ENCODE assay signal across 1 mouse cellular context in the genomic region with DNA sequence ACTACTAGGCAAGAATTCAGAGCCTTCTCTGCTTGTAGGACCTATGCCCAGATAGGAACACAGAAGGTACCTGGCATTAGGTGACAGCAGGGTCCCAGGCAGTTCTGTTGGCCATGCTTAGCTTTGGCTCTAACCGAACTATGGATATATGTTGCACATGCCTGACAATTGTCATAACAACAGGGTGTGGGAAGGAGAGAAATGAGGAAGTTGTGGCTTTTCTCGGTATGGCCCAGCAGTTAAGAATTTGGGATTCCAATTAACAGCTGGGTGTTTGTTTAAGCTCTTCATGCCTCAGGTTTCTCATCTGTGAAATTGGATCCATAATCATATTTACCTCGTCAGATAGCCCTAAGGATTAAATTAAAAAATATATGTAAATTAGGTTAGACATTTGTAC.
TF ChIP-seq lines count a peak whose summit lies in the region.

No protein-coding gene starts in this region.

TF ChIP-seq in MEL, 35 proteins besides CTCF, POLR2A, EP300 and RAD21 (continued from another document):
- peak; percentile 77 for TF ChIP-seq TCF12 (IDR thresholded peaks at IDR 0.05; ENCODE audit: low read depth, low read length)
- TF ChIP-seq USF2 (IDR thresholded peaks at IDR 0.05; ENCODE audit: borderline replicate concordance in 1 of 2, insufficient read depth in 1 of 2, low read depth in 1 of 2, low read length in 2 of 2) = no peak
- TF ChIP-seq TAL1 (IDR thresholded peaks at IDR 0.05; ENCODE audit: low read length) = peak; percentile 26; the same call in 1 of the 2 replicates
- no peak for TF ChIP-seq POLR2AphosphoS5 (IDR thresholded peaks at IDR 0.05; ENCODE audit: borderline replicate concordance, low read depth, low read length)
- peak; percentile 99 for TF ChIP-seq ETS1 (IDR thresholded peaks at IDR 0.05; ENCODE audit: low read depth, low read length)
